Mouse (Mus musculus) kidney, adult 2 months (tissue): ENCODE results near the gene Syne1. TPM values are rescaled to one million over a fixed set of nuclear protein-coding genes. Genes with fewer than 3 reads are reported as not detected.

Experiments
- DNase-seq: peaks from one replicate; pipeline ENCODE4 v3.0.0; 2021
- H3K27ac ChIP-seq: fragments of 200-500 bp; 2 replicates; pipeline ENCODE4 v1.5.1; 2012; ENCODE audit warnings: low read depth, low read length, control low read depth, inconsistent platforms; ENCODE audit not compliant: insufficient read depth
- H3K27me3 ChIP-seq: fragments of 200-500 bp; replicated peaks from 2 replicates; pipeline ENCODE4 v1.6.1; 2012; ENCODE audit warnings: mild to moderate bottlenecking, moderate library complexity, low read length, inconsistent platforms; ENCODE audit not compliant: control insufficient read depth, insufficient read depth
- H3K36me3 ChIP-seq: fragments of 200-500 bp; 2 replicates; pipeline ENCODE4 v1.6.1; 2012; ENCODE audit warnings: mild to moderate bottlenecking, moderate library complexity, low read length, inconsistent platforms; ENCODE audit not compliant: control insufficient read depth, insufficient read depth
- H3K4me1 ChIP-seq: fragments of 200-500 bp; 2 replicates; pipeline ENCODE4 v1.6.1; 2011; ENCODE audit warnings: low read length; ENCODE audit not compliant: control insufficient read depth, insufficient read depth
- H3K4me3 ChIP-seq: fragments of 200-500 bp; 2 replicates; pipeline ENCODE4 v1.5.1; 2011; ENCODE audit warnings: mild to moderate bottlenecking, low read depth, low read length, control low read depth; ENCODE audit not compliant: insufficient read depth
- CTCF ChIP-seq: fragments of 200-500 bp; conservative IDR thresholded peaks from 2 replicates; pipeline ENCODE4 v1.5.1; 2011; ENCODE audit warnings: low read depth, mild to moderate bottlenecking, control low read depth, low read length, moderate library complexity, mixed read lengths; ENCODE audit not compliant: insufficient read depth, insufficient read length
- POLR2A ChIP-seq: fragments of 200-500 bp; IDR thresholded peaks from one replicate; pipeline ENCODE4 v1.6.1; 2011; ENCODE audit warnings: low read depth, low read length, control low read depth
- WGBS: fragments of 180-500 bp; shearing (Covaris S2); methylation state at CpG from one replicate; pipeline ENCODE4 v1.1.7; 2018; 5-methylcytosine and 5-hydroxymethylcytosine counted together
- polyA plus RNA-seq: library from polyadenylated mRNA; depleted of rRNA; stranded (reverse); fragments of >200 nt; gene quantifications from 2 replicates; pipeline ENCODE4 v1.2.3, GENCODE M21; 2012; rRNA removed

Gene Syne1
- polyA plus RNA-seq, 1 experiment, result 10.2 TPM

- 90% methylated on average over 2 of the region's 2 CpGs for WGBS
Observed at GRCm38 (mm10) chr10:4976557-4976956, 574.7 kb downstream of the Syne1 start.

GRCm38 (mm10) chr10:4974246-4974645 lies 577.0 kb downstream of the Syne1 start:
- no peaks in the 10 kb centered on the region for H3K36me3 ChIP-seq
- DNase-seq, result no peak
- H3K27me3 ChIP-seq, result no peaks in the 10 kb centered on the region
- TF ChIP-seq POLR2A, result no peak
- TF ChIP-seq CTCF, result no peak
- no peak overlapping the region for H3K4me3 ChIP-seq
- 91% methylated on average over 4 of the region's 4 CpGs for WGBS
- no peak overlapping the region for H3K27ac ChIP-seq
- H3K4me1 ChIP-seq, result no peaks in the 10 kb centered on the region

More at GRCm38 (mm10) chr10:4976557-4976956, 574.7 kb downstream of the Syne1 start:
- Histone ChIP-seq H3K36me3 (no peaks in the 10 kb centered on the region), H3K27ac (no peak overlapping the region), H3K27me3 (no peaks in the 10 kb centered on the region), H3K4me1 (no peaks in the 10 kb centered on the region), H3K4me3 (no peak overlapping the region)
- DNase-seq, result no peak
- TF ChIP-seq POLR2A (no peak), CTCF (no peak)

- Histone ChIP-seq H3K4me3 (no peak overlapping the region), H3K27ac (no peak overlapping the region), H3K4me1 (no peaks in the 10 kb centered on the region), H3K36me3 (no peaks in the 10 kb centered on the region), H3K27me3 (no peaks in the 10 kb centered on the region)
- DNase-seq, result no peak
- 45% methylated on average over 2 of the region's 2 CpGs for WGBS
- no peak for TF ChIP-seq CTCF
- no peak for TF ChIP-seq POLR2A
Observed at GRCm38 (mm10) chr10:4972026-4972425, 579.3 kb downstream of the Syne1 start.

- TF ChIP-seq CTCF (no peak), POLR2A (no peak)
- Histone ChIP-seq H3K4me3 (no peak overlapping the region), H3K36me3 (no peaks in the 10 kb centered on the region), H3K27me3 (no peaks in the 10 kb centered on the region), H3K27ac (no peak overlapping the region), H3K4me1 (no peaks in the 10 kb centered on the region)
- no peak for DNase-seq
Observed at GRCm38 (mm10) chr10:4971586-4971985, 579.7 kb downstream of the Syne1 start.

GRCm38 (mm10) chr10:4971156-4971555 lies 580.1 kb downstream of the Syne1 start:
- no peak for DNase-seq
- 72% methylated on average over 7 of the region's 7 CpGs for WGBS
- no peak overlapping the region for H3K27ac ChIP-seq
- H3K36me3 ChIP-seq, result no peaks in the 10 kb centered on the region
- no peaks in the 10 kb centered on the region for H3K4me1 ChIP-seq
- TF ChIP-seq POLR2A (no peak), CTCF (no peak)
- H3K4me3 ChIP-seq, result no peak overlapping the region
- H3K27me3 ChIP-seq, result no peaks in the 10 kb centered on the region

Other genes with a start within 250 kb of the Syne1 start
- gene Myct1, start 42.3 kb upstream of the Syne1 start, polyA plus RNA-seq, result 3.4 and 3.8 TPM in 2 replicates
- not detected in 2 replicates for gene Vip, start 87.7 kb upstream of the Syne1 start, polyA plus RNA-seq